ENCODE assay signal across 8 mouse cellular contexts in genomic region chr11:99023094-99023493, GRCm38 (mm10). TPM values are rescaled to one million over a fixed set of nuclear protein-coding genes. Genes with fewer than 3 reads are reported as not detected.
DNase-seq lines count a peak whose midpoint lies in the region; ATAC-seq and TF ChIP-seq lines count a peak whose summit lies in the region.

No protein-coding gene starts in this region.

- H3K4me3 ChIP-seq in heart, embryonic 12.5 days = peak overlapping the region; percentile 74
- H3K4me3 ChIP-seq in heart, adult 2 months = no peak overlapping the region
- H3K4me3 ChIP-seq in CH12.LX (replicated peaks in 1 of 3; ENCODE audit: low read depth in 2 of 3, low read length in 2 of 3, poor library complexity in 1 of 3) = peak overlapping the region; percentile 71 to 98 (median 75)
- peak overlapping the region; percentile 69 for H3K4me3 ChIP-seq in forebrain, embryonic 14.5 days (ENCODE audit: low read depth, low read length)
- peak overlapping the region; percentile 97 for H3K4me3 ChIP-seq in liver, embryonic 16.5 days (ENCODE audit: low read depth, low read length)

- H3K36me3 ChIP-seq in heart, embryonic 12.5 days = peaks cover 35% of the 10 kb centered on the region
- no peaks in the 10 kb centered on the region for H3K36me3 ChIP-seq in heart, adult 2 months (ENCODE audit: control insufficient read depth, insufficient read depth, low read length)
- peaks cover 27 to 44% of the 10 kb centered on the region in 2 experiments for H3K36me3 ChIP-seq in CH12.LX (replicated peaks in 1 of 2; ENCODE audit: control insufficient read depth in 1 of 2, insufficient read depth in 1 of 2, low read length in 1 of 2)
- peaks cover 25% of the 10 kb centered on the region for H3K36me3 ChIP-seq in forebrain, embryonic 14.5 days (ENCODE audit: control insufficient read depth, insufficient read depth, low read length)
- peaks cover 45% of the 10 kb centered on the region for H3K36me3 ChIP-seq in liver, embryonic 16.5 days (ENCODE audit: control insufficient read depth, insufficient read depth)

- H3K4me2 ChIP-seq in heart, embryonic 12.5 days = peak overlapping the region; percentile 72
- H3K4me2 ChIP-seq in CH12.LX (ENCODE audit: insufficient read depth, low read depth, poor library complexity, severe bottlenecking) = peak overlapping the region; percentile 66
- H3K4me2 ChIP-seq in forebrain, embryonic 14.5 days (ENCODE audit: low read length) = peak overlapping the region; percentile 63
- H3K4me2 ChIP-seq in liver, embryonic 16.5 days (ENCODE audit: low read depth, low read length) = peak overlapping the region; percentile 71

- H3K79me2 ChIP-seq in heart, adult 2 months (replicated peaks; ENCODE audit: control insufficient read depth, insufficient read depth, low read length) = no peaks in the 10 kb centered on the region
- peaks cover 59% of the 10 kb centered on the region for H3K79me2 ChIP-seq in CH12.LX (replicated peaks; ENCODE audit: control insufficient read depth, extremely low read depth, insufficient read depth, poor library complexity, severe bottlenecking)

- H3K27ac ChIP-seq in heart, embryonic 12.5 days (ENCODE audit: poor library complexity, severe bottlenecking) = no peak overlapping the region
- no peak overlapping the region for H3K27ac ChIP-seq in heart, adult 2 months
- peak overlapping the region; percentile 33; the same call in 1 of the 2 replicates for H3K27ac ChIP-seq in CH12.LX (ENCODE audit: insufficient read depth, low read depth)
- no peak overlapping the region for H3K27ac ChIP-seq in forebrain, embryonic 14.5 days (ENCODE audit: low read depth, low read length)
- H3K27ac ChIP-seq in liver, embryonic 16.5 days (ENCODE audit: low read length) = peak overlapping the region; percentile 86

- in situ Hi-C loops in CH12.LX (cut with MboI; ENCODE audit: low pct_ligation_motif_present, low pct_unique_long_range_greater_than_20kb, low sequenced_read_pairs) = loop anchor here (5.0 kb wide), 1 partner anchor 106 kb away; no protein-coding TSS in a partner anchor

- peak overlapping the region; percentile 76 for H3K9ac ChIP-seq in heart, embryonic 12.5 days
- no peak overlapping the region for H3K9ac ChIP-seq in heart, adult 2 months (ENCODE audit: low read depth, low read length)
- H3K9ac ChIP-seq in CH12.LX (ENCODE audit: insufficient read depth, low read depth) = peak overlapping the region; percentile 86
- peak overlapping the region; percentile 77 for H3K9ac ChIP-seq in forebrain, embryonic 14.5 days (ENCODE audit: low read length)
- peak overlapping the region; percentile 96 for H3K9ac ChIP-seq in liver, embryonic 16.5 days (ENCODE audit: low read depth, low read length)

- no peak for ATAC-seq in heart, embryonic 12.5 days (ENCODE audit: insufficient number of reproducible peaks, low FRiP score)
- ATAC-seq in forebrain, embryonic 14.5 days = no peak
- ATAC-seq in liver, embryonic 16.5 days (ENCODE audit: low read depth) = no peak

- no peaks in the 10 kb centered on the region for H3K27me3 ChIP-seq in heart, embryonic 12.5 days (replicated peaks)
- no peaks in the 10 kb centered on the region for H3K27me3 ChIP-seq in heart, adult 2 months (ENCODE audit: control insufficient read depth, insufficient read depth, low read length)
- H3K27me3 ChIP-seq in CH12.LX (replicated peaks) = no peaks in the 10 kb centered on the region
- no peaks in the 10 kb centered on the region for H3K27me3 ChIP-seq in forebrain, embryonic 14.5 days (replicated peaks; ENCODE audit: control insufficient read depth, insufficient read depth, low read length)
- H3K27me3 ChIP-seq in liver, embryonic 16.5 days (ENCODE audit: control insufficient read depth, insufficient read depth, low read depth, low read length) = no peaks in the 10 kb centered on the region

- intact Hi-C loops in heart, adult 2 months (cut with DNase I) = no loop called here

- H3K4me1 ChIP-seq in heart, embryonic 12.5 days (replicated peaks) = peaks cover 14% of the 10 kb centered on the region
- no peaks in the 10 kb centered on the region for H3K4me1 ChIP-seq in heart, adult 2 months (ENCODE audit: control insufficient read depth, insufficient read depth, low read length)
- peaks cover 4 to 44% of the 10 kb centered on the region in 2 experiments for H3K4me1 ChIP-seq in CH12.LX (ENCODE audit: control insufficient read depth in 1 of 2, insufficient read depth in 2 of 2)
- H3K4me1 ChIP-seq in forebrain, embryonic 14.5 days (ENCODE audit: control insufficient read depth, insufficient read depth, low read length) = peaks cover 2% of the 10 kb centered on the region; the same call in 1 of the 2 replicates
- H3K4me1 ChIP-seq in liver, embryonic 16.5 days (ENCODE audit: control insufficient read depth, low read depth, low read length) = peaks cover 26% of the 10 kb centered on the region

- no peak for DNase-seq in heart, adult 2 months
- DNase-seq in CH12.LX (ENCODE audit: extremely low read depth) = peak; percentile 41
- DNase-seq in forebrain, embryonic 14.5 days (ENCODE audit: low spot score) = no peak
- no peak for DNase-seq in cerebellum, postnatal 10 days
- DNase-seq in layer of hippocampus, adult 9-10 months (ENCODE audit: low spot score) = no peak
- DNase-seq in lung, postnatal 4 days = no peak

- no peak for TF ChIP-seq RAD21 in CH12.LX (IDR thresholded peaks at IDR 0.05; ENCODE audit: low read depth, low read length)

- no peak for TF ChIP-seq POLR2A in heart, adult 2 months (IDR thresholded peaks at IDR 0.05; ENCODE audit: insufficient read depth, low read depth, low read length)
- TF ChIP-seq POLR2A in CH12.LX (IDR thresholded peaks at IDR 0.05; ENCODE audit: low read depth, low read length) = no peak

- dilution Hi-C loops in CH12.LX (cut with MboI; ENCODE audit: extremely low pct_ligation_motif_present, extremely low pct_unique_long_range_greater_than_20kb, low sequenced_read_pairs) = no loop called here

- no peak for TF ChIP-seq EP300 in heart, adult 2 months (IDR thresholded peaks at IDR 0.05; ENCODE audit: insufficient read depth, low read depth, low read length)
- no peak for TF ChIP-seq EP300 in CH12.LX (IDR thresholded peaks at IDR 0.05; ENCODE audit: low read length)

- WGBS in heart, embryonic 12.5 days = 8% methylated on average over 4 of the region's 4 CpGs
- 9% methylated on average over 4 of the region's 4 CpGs for WGBS in heart, adult 2 months
- WGBS in forebrain, embryonic 14.5 days = 6% methylated on average over 4 of the region's 4 CpGs
- 2% methylated on average over 4 of the region's 4 CpGs for WGBS in liver, embryonic 16.5 days (ENCODE audit: insufficient replicate concordance)

- TF ChIP-seq CTCF in heart, adult 2 months (IDR thresholded peaks at IDR 0.05) = no peak
- no peak for TF ChIP-seq CTCF in CH12.LX (conservative IDR thresholded peaks at IDR 0.05 in 1 of 2, IDR thresholded peaks at IDR 0.05 in 1 of 2; ENCODE audit: low read depth in 2 of 2, low read length in 2 of 2)

- H3K9me3 ChIP-seq in heart, embryonic 12.5 days (replicated peaks) = no peaks in the 10 kb centered on the region
- H3K9me3 ChIP-seq in CH12.LX (replicated peaks; ENCODE audit: low read length) = no peaks in the 10 kb centered on the region
- no peaks in the 10 kb centered on the region for H3K9me3 ChIP-seq in forebrain, embryonic 14.5 days (replicated peaks; ENCODE audit: control insufficient read depth, low read length)
- no peaks in the 10 kb centered on the region for H3K9me3 ChIP-seq in liver, embryonic 16.5 days (replicated peaks; ENCODE audit: control insufficient read depth, low read length)

TF ChIP-seq in CH12.LX, 34 proteins besides CTCF, POLR2A, EP300 and RAD21:
- TF ChIP-seq ZNF384 (IDR thresholded peaks at IDR 0.05; ENCODE audit: low read depth, low read length) (peak; percentile 52), BHLHE40 (IDR thresholded peaks at IDR 0.05; ENCODE audit: low read depth, low read length) (peak; percentile 56; the same call in 1 of the 2 replicates), ETS1 (conservative IDR thresholded peaks at IDR 0.05; ENCODE audit: low read depth, low read length) (no peak), POLR2AphosphoS2 (IDR thresholded peaks at IDR 0.05; ENCODE audit: low read depth, low read length) (no peak), HCFC1 (IDR thresholded peaks at IDR 0.05; ENCODE audit: low read depth, low read length) (no peak)

RNA-seq across cellular contexts. Expression of gene Top2a, which starts 0.9 kb away (rescaled TPM):
- polyA plus RNA-seq in heart, embryonic 12.5 days (2016; fragmentation: Nextera tagmentation; extraction: Ambion mirVana) = 196 and 201 TPM in 2 replicates
- 1 to 10 TPM; 1.4 to 2.3 TPM for total RNA-seq in heart, adult 2 months (2021)
- polyA plus RNA-seq in heart, adult 2 months (2012; rRNA removed) = 0.27 and 0.56 TPM in 2 replicates
- 400 and 420 TPM in 2 replicates for total RNA-seq in CH12.LX (2012; rRNA removed)
- total RNA-seq in CH12.LX (2014; rRNA removed) = 385 and 423 TPM in 2 replicates
- 422 and 444 TPM in 2 replicates for polyA plus RNA-seq in CH12.LX (2012; ENCODE audit: insufficient read length, low read depth)
- 135 and 150 TPM in 2 replicates for polyA plus RNA-seq in forebrain, embryonic 14.5 days (2014; fragmentation: Nextera tagmentation; extraction: Ambion mirVana)
- 189 and 201 TPM in 2 replicates for polyA plus RNA-seq in liver, embryonic 16.5 days (2015; fragmentation: Nextera tagmentation; extraction: Ambion mirVana)

RNA-seq across cellular contexts. Expression of gene Igfbp4, which starts 17.9 kb away (rescaled TPM):
- 371 and 382 TPM in 2 replicates for polyA plus RNA-seq in heart, embryonic 12.5 days (2016; fragmentation: Nextera tagmentation; extraction: Ambion mirVana)
- 10 to 100 TPM; 81.8 to 84.2 TPM for total RNA-seq in heart, adult 2 months (2021)
- polyA plus RNA-seq in heart, adult 2 months (2012; rRNA removed) = 163 and 216 TPM in 2 replicates
- 0.04 and 0.21 TPM in 2 replicates for total RNA-seq in CH12.LX (2012; rRNA removed)
- total RNA-seq in CH12.LX (2014; rRNA removed) = not detected in 2 replicates
- polyA plus RNA-seq in CH12.LX (2012; ENCODE audit: insufficient read length, low read depth) = 0.16 and 0.20 TPM in 2 replicates
- polyA plus RNA-seq in forebrain, embryonic 14.5 days (2014; fragmentation: Nextera tagmentation; extraction: Ambion mirVana) = 125 and 139 TPM in 2 replicates
- polyA plus RNA-seq in liver, embryonic 16.5 days (2015; fragmentation: Nextera tagmentation; extraction: Ambion mirVana) = 277 and 302 TPM in 2 replicates

RNA-seq across cellular contexts. Expression of gene Gjd3, which starts 40.3 kb away (rescaled TPM):
- 3.5 and 3.9 TPM in 2 replicates for polyA plus RNA-seq in heart, embryonic 12.5 days (2016; fragmentation: Nextera tagmentation; extraction: Ambion mirVana)
- under 1 TPM; 0.27 to 0.31 TPM for total RNA-seq in heart, adult 2 months (2021)
- 0.94 and 1.6 TPM in 2 replicates for polyA plus RNA-seq in heart, adult 2 months (2012; rRNA removed)
- total RNA-seq in CH12.LX (2012; rRNA removed) (0.47 and 0.50 TPM in 2 replicates), CH12.LX (2014; rRNA removed) (not detected in 2 replicates)
- not detected in 2 replicates for polyA plus RNA-seq in CH12.LX (2012; ENCODE audit: insufficient read length, low read depth)
- 0.27 and 0.28 TPM in 2 replicates for polyA plus RNA-seq in forebrain, embryonic 14.5 days (2014; fragmentation: Nextera tagmentation; extraction: Ambion mirVana)
- 0.15 TPM in 1 of 2 replicates, not detected in the other for polyA plus RNA-seq in liver, embryonic 16.5 days (2015; fragmentation: Nextera tagmentation; extraction: Ambion mirVana)

Comparison
In these comparisons a context has a peak if more than half of its experiments do, and no peak if none do; other contexts are left out.
1. RNA of gene Top2a, which starts 0.9 kb away (polyA plus RNA-seq): 422 to 444 TPM in CH12.LX, 196 to 201 TPM in heart, embryonic 12.5 days, 189 to 201 TPM in liver, embryonic 16.5 days and 135 to 150 TPM in forebrain, embryonic 14.5 days; 0.27 to 0.56 TPM in heart, adult 2 months; every median in the first group is over 10 times any median in the second.
2. H3K27ac ChIP-seq: peak in CH12.LX (single experiment) and liver, embryonic 16.5 days (single experiment); none in heart, embryonic 12.5 days (single experiment), heart, adult 2 months (single experiment) and forebrain, embryonic 14.5 days (single experiment).
3. RNA of gene Igfbp4, which starts 17.9 kb away (polyA plus RNA-seq): 371 to 382 TPM in heart, embryonic 12.5 days, 277 to 302 TPM in liver, embryonic 16.5 days, 163 to 216 TPM in heart, adult 2 months and 125 to 139 TPM in forebrain, embryonic 14.5 days; 0.16 to 0.20 TPM in CH12.LX; every median in the first group is over 100 times any median in the second.
4. Peak in every context shown above with its lines, with median percentiles within 50 percentile points of each other: H3K4me2 ChIP-seq.